Mouse (Mus musculus) neural tube, embryonic 11.5 days (tissue): ENCODE results near the gene Snx25. TPM values are rescaled to one million over a fixed set of nuclear protein-coding genes. Genes with fewer than 3 reads are reported as not detected.
"Not testable (repeated sequence)": the region's sequence is repeated elsewhere in the genome, so short reads cannot be mapped to it uniquely, and the experiment has no call there.

ENCODE experiments used
- ATAC-seq: fragments of 200-750 bp; cut with Nextera tagmentation; 2 replicates; pipeline ENCODE4 v1.8.0; 2017; ENCODE audit warnings: moderate number of reproducible peaks, mild to moderate bottlenecking, moderate TSS enrichment, moderate library complexity; ENCODE audit not compliant: insufficient read depth, low FRiP score, low TSS enrichment
- DNase-seq: peaks from one replicate; pipeline ENCODE4 v3.0.0-alpha.2; 2015; ENCODE audit warnings: low spot score
- H3K27ac ChIP-seq: fragments of 300-500 bp; sonication (generic); 2 replicates; pipeline ENCODE4 v1.5.1; 2014; ENCODE audit warnings: low read depth, mild to moderate bottlenecking, low read length
- H3K27me3 ChIP-seq: fragments of 300-500 bp; sonication (generic); 2 replicates; pipeline ENCODE4 v1.6.1; 2014; ENCODE audit warnings: mild to moderate bottlenecking, low read length, mixed read lengths; ENCODE audit not compliant: control insufficient read depth, insufficient read depth
- H3K36me3 ChIP-seq: fragments of 300-500 bp; sonication (generic); 2 replicates; pipeline ENCODE4 v1.6.1; 2014; ENCODE audit warnings: mild to moderate bottlenecking, low read length, moderate library complexity, mixed read lengths; ENCODE audit not compliant: control insufficient read depth, insufficient read depth
- H3K4me1 ChIP-seq: fragments of 300-500 bp; sonication (generic); 2 replicates; pipeline ENCODE4 v1.6.1; 2014; ENCODE audit warnings: low read length, mixed read lengths; ENCODE audit not compliant: control insufficient read depth, insufficient read depth
- H3K4me2 ChIP-seq: fragments of 300-500 bp; sonication (generic); 2 replicates; pipeline ENCODE4 v1.6.1; 2014; ENCODE audit warnings: low read depth, mild to moderate bottlenecking, moderate library complexity
- H3K4me3 ChIP-seq: fragments of 300-500 bp; sonication (generic); 2 replicates; pipeline ENCODE4 v1.5.1; 2014; ENCODE audit warnings: low read depth, low read length
- H3K9ac ChIP-seq: fragments of 300-500 bp; sonication (generic); 2 replicates; pipeline ENCODE4 v1.6.1; 2014; ENCODE audit warnings: mild to moderate bottlenecking, low read length
- H3K9me3 ChIP-seq: fragments of 300-500 bp; sonication (generic); 2 replicates; pipeline ENCODE4 v1.6.1; 2016; ENCODE audit warnings: low read length; ENCODE audit not compliant: control insufficient read depth
- WGBS: fragments of 180-500 bp; shearing (Covaris S2); extraction: QIAGEN DNeasy Blood & Tissue Kit; methylation state at CpG from one replicate; pipeline ENCODE4 v1.1.7; 2014; 5-methylcytosine and 5-hydroxymethylcytosine counted together
- polyA plus RNA-seq: library from polyadenylated mRNA; unstranded; fragments of >200 nt; fragmentation: Nextera tagmentation; extraction: Ambion mirVana; gene quantifications from 2 replicates; pipeline ENCODE4 v1.2.1, GENCODE M21; 2014

Gene Snx25
- polyA plus RNA-seq, 1 experiment from 2014 or later: 8.5 TPM

DNA sequence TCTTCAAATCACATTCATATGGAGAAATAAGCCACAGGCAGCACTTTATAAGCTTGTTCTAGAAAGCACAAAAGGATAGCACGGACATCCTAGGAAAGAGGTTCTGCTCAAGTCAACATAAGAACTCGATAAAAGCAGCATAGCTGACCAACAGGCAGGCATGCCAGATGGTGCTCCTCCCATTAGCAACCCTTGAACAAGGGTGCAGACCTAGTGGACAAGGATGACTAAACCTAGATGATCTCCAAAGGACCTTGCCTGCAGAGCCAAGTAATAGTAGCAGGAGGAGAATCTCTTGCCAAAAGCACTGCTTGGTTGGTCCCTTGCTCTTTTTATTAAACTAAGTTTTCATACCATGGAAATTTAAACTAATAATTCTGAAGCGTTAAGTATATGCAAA lies 32.8 kb downstream of the Snx25 start:
- no peak for ATAC-seq
- Histone ChIP-seq H3K4me1 (no peaks in the 10 kb centered on the region), H3K36me3 (no peaks in the 10 kb centered on the region), H3K4me2 (no peak overlapping the region), H3K4me3 (no peak overlapping the region), H3K9ac (no peak overlapping the region), H3K27ac (no peak overlapping the region), H3K9me3 (no peaks in the 10 kb centered on the region), H3K27me3 (no peaks in the 10 kb centered on the region)
- DNase-seq: no peak
- WGBS: 93% methylated on average over 3 of the region's 3 CpGs

DNA sequence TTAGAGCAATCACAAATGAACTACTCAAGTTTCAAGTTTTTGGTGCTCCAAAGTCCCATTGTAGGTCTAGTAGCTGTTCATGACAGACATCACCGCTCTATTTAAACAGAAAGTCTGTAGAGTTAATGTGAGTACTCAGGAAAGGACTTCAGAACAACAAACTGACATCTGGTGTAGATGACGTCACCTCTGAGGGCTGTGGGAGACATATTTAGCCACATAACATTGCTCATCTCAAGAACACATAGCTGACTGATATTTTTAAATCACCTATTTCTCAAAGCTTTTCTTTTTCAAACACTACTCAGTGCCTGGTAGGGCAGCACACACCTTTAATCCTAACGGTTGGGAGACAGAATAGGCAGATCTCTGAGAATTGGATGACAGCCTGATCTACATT lies 34.8 kb downstream of the Snx25 start:
- H3K9ac ChIP-seq: no peak overlapping the region
- H3K4me2 ChIP-seq: no peak overlapping the region
- H3K4me1 ChIP-seq: no peaks in the 10 kb centered on the region
- no peaks in the 10 kb centered on the region for H3K36me3 ChIP-seq
- H3K9me3 ChIP-seq: no peaks in the 10 kb centered on the region
- DNase-seq (no peak), ATAC-seq (no peak)
- 90% methylated on average over 3 of the region's 3 CpGs for WGBS
- no peak overlapping the region for H3K27ac ChIP-seq
- no peak overlapping the region for H3K4me3 ChIP-seq
- H3K27me3 ChIP-seq: no peaks in the 10 kb centered on the region

DNA sequence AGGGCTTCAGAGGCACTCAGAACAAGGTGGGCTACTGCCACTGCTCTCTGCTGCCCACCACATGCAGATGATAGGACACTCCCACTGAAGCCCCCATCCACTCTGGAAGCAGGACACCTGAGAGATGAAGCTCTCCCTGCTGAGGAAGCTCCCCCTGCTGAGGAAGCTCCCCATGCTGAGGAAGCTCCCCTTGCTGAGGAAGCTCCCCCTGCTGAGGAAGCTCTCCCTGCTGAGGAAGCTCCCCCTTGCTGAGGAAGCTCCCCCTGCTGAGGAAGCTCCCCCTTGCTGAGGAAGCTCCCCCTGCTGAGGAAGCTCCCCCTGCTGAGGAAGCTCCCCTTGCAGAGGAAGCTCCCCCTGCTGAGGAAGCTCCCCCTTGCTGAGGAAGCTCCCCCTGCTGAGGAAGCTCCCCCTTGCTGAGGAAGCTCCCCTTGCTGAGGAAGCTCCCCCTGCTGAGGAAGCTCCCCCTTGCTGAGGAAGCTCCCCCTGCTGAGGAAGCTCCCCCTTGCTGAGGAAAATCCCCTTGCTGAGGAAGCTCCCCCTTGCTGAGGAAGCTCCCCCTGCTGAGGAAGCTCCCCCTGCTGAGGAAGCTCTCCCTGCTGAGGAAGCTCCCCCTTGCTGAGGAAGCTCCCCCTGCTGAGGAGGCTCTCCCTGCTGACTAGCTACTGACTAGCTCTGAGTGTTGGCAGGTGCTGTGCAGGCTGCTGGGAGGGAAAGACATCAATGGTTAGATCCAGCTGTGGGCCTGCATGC lies 38.4 kb downstream of the Snx25 start:
- not testable (repeated sequence) for ATAC-seq, DNase-seq

DNA sequence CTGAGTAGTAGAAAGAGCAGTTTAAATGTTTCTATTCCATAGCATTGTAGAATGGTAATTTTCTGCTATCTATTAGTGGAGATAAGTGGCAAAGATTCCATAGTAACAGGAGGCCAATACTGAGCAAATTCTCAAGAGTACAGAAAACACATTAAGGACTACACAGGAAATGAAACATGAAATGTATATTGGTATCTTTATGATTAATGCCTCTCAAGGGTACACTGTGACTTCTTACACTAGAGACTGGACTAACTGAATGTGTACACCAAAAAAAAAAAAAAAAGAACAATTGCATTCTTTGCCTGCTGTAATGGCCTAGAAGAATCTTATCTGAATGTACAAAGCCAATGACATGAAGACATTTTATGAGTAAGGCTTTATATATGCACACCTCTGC lies 44.3 kb downstream of the Snx25 start:
- DNase-seq (no peak), ATAC-seq (no peak)
- Histone ChIP-seq H3K9me3 (no peaks in the 10 kb centered on the region), H3K4me3 (no peak overlapping the region), H3K36me3 (0 out of 2 replicates have a peak, but pooled peaks cover 1% of the 10 kb centered on the region), H3K27ac (no peak overlapping the region), H3K4me2 (no peak overlapping the region), H3K27me3 (no peaks in the 10 kb centered on the region), H3K4me1 (no peaks in the 10 kb centered on the region), H3K9ac (no peak overlapping the region)

More for the DNA sequence above, 38.4 kb downstream of the Snx25 start:
- H3K4me1 ChIP-seq, H3K9ac ChIP-seq, H3K9me3 ChIP-seq, H3K36me3 ChIP-seq, H3K27ac ChIP-seq, H3K4me3 ChIP-seq, H3K4me2 ChIP-seq, H3K27me3 ChIP-seq: not testable (repeated sequence)

DNA sequence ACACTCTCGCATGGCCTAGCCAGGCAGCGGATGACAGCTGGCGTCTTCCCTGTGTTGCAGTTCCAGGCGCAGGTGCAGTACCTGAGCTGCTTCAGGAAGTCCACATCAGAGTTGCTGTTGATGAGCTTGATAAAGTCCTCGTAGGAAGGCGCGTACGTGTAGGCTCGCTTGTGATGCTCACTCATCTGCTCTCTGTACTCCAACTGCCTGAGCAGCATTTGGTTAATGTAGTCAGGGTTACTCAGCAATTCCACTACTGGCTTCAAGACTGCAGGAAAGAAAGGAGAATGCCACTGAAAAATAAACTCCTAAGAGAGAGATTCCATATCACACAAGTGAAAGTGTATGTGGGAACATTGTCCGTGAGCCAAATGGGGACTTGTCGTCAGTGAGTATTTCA lies 48.5 kb downstream of the Snx25 start:
- Histone ChIP-seq H3K4me2 (no peak overlapping the region), H3K27ac (no peak overlapping the region), H3K36me3 (0 out of 2 replicates have a peak, but pooled peaks cover 2% of the 10 kb centered on the region), H3K4me1 (no peaks in the 10 kb centered on the region), H3K4me3 (no peak overlapping the region), H3K9ac (no peak overlapping the region), H3K9me3 (no peaks in the 10 kb centered on the region), H3K27me3 (no peaks in the 10 kb centered on the region)
- DNase-seq (no peak), ATAC-seq (no peak)
- WGBS: 96% methylated on average over 11 of the region's 11 CpGs

DNA sequence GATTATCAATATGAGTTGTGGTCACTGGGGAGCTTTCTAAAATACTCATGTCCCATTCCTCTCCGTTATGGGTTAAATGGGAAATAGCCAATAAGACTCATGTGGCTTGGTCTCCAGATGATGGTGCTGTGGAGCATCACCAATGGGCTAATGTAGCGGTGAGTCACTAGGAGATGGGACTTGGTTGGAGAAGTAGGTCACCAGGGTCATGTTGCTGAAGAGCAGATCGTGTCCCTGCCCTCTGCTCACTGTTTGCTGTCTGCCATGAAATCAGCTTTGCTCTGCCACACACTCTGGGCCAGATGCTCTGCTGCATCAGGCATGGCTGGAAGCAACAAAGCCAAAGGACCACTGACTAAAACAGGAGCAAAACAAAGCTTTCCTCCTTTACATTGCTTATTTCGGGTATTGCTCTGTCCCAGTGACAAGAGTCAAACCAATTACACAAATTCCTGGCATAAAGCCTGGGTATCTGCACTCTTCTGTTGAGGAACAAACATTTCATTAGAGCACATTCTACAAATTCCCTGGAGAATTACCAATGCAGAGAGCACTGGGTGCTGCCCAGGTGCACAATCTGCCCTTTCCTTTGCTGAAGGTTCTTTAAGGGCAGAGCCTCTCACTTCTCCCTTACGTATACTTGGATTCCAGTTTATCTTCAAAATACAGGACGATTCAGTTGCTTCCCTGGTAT lies 59.1 kb downstream of the Snx25 start:
- H3K4me3 ChIP-seq: no peak overlapping the region

DNA sequence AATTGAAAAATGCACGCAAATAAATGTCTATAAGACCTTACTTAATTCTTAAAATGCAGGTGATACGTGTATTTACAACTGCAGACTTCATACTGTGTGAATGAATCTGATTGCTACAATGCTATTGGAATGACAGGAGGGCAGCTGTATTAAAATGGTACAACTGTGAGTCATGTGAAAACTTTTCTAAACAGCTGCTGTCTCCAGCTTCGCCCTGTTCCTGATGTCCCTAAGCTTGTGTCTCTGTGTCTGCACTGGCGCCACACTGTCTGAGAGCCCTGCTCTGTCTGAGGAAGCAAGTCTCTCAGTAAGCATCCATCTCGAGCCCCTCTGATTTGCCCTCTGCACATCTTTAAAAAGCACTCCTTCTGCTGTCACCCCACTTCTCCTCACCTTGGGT lies 68.8 kb downstream of the Snx25 start:
- H3K36me3 ChIP-seq: no peaks in the 10 kb centered on the region
- no peak overlapping the region for H3K9ac ChIP-seq
- H3K4me1 ChIP-seq: no peaks in the 10 kb centered on the region
- no peak for DNase-seq
- no peaks in the 10 kb centered on the region for H3K9me3 ChIP-seq
- no peak overlapping the region for H3K4me2 ChIP-seq
- no peak overlapping the region for H3K27ac ChIP-seq
- no peak for ATAC-seq
- 80% methylated on average over 5 of the region's 5 CpGs for WGBS
- H3K27me3 ChIP-seq: no peaks in the 10 kb centered on the region
- no peak overlapping the region for H3K4me3 ChIP-seq

More for the DNA sequence above, 59.1 kb downstream of the Snx25 start:
- WGBS: 89% methylated on average over 6 of the region's 6 CpGs
- Histone ChIP-seq H3K27me3 (no peaks in the 10 kb centered on the region), H3K4me1 (no peaks in the 10 kb centered on the region), H3K27ac (no peak overlapping the region), H3K36me3 (no peaks in the 10 kb centered on the region; the same call in 1 of the 2 replicates), H3K9me3 (no peaks in the 10 kb centered on the region), H3K4me2 (no peak overlapping the region), H3K9ac (no peak overlapping the region)
- no peak for ATAC-seq
- no peak for DNase-seq

DNA sequence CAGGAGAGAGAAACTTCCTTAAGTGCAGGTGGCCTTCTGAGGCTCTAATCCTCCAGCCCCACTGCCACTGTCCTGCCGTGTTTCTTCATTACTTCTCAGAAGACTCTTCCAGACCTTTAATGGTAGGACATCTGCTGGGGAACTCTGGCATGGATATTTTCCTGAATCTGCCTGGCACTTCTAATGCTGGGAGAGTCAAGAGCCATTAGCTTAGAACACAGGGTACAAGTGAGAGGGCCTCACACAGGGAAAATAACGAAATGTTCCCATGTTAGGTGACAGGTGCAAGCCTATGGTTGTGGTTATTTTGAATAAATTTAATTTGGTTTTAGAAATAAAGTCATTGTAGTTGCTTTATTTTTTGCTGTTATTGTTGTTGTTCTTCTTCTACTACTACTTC lies 70.9 kb downstream of the Snx25 start:
- WGBS: 80% methylated on average over 2 of the region's 2 CpGs
- H3K36me3 ChIP-seq: no peaks in the 10 kb centered on the region
- H3K27me3 ChIP-seq: no peaks in the 10 kb centered on the region
- DNase-seq (no peak), ATAC-seq (no peak)
- H3K4me2 ChIP-seq: no peak overlapping the region
- no peaks in the 10 kb centered on the region for H3K4me1 ChIP-seq
- no peaks in the 10 kb centered on the region for H3K9me3 ChIP-seq
- no peak overlapping the region for H3K9ac ChIP-seq
- H3K27ac ChIP-seq: no peak overlapping the region
- no peak overlapping the region for H3K4me3 ChIP-seq

DNA sequence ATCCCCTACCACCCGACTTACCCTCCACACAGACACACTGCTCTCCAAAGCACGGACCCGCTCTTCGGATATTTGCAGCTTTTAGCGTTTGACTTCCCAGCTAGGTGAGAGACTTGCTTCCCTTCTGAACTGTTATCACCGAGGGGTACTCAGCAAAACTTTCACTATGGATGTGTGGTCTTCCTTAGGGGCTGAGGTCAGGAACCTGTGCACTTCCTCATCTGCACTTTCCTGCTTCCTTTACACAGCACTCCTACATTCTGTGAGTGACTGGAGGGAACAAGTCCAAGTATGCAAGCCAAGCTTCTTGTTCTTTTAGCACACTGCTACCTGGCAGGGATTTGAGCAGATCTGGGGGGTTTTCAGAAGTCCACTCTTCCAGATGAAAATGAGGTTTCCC lies 73.1 kb downstream of the Snx25 start:
- H3K4me1 ChIP-seq: no peaks in the 10 kb centered on the region
- no peak overlapping the region for H3K4me2 ChIP-seq
- no peak overlapping the region for H3K9ac ChIP-seq
- H3K4me3 ChIP-seq: no peak overlapping the region
- H3K9me3 ChIP-seq: no peaks in the 10 kb centered on the region
- ATAC-seq: no peak
- 90% methylated on average over 6 of the region's 6 CpGs for WGBS
- no peak for DNase-seq
- no peaks in the 10 kb centered on the region for H3K36me3 ChIP-seq
- no peak overlapping the region for H3K27ac ChIP-seq
- H3K27me3 ChIP-seq: no peaks in the 10 kb centered on the region
